Mouse (Mus musculus) C2C12 (cell line): Measurements from ENCODE around the gene Ap3b1. TPM values are rescaled to one million over a fixed set of nuclear protein-coding genes. Genes with fewer than 3 reads are reported as not detected.

Experiments used
- H3K27me3 ChIP-seq: one replicate; pipeline ENCODE4 v1.6.1; 2011; ENCODE audit not compliant: control insufficient read depth, insufficient read depth, insufficient read length
- H3K36me3 ChIP-seq: one replicate; pipeline ENCODE4 v1.6.1; 2011; ENCODE audit not compliant: control insufficient read depth, insufficient read depth
- H3K4me3 ChIP-seq: one replicate; pipeline ENCODE4 v1.5.1; 2011; ENCODE audit warnings: mild to moderate bottlenecking, control low read depth; ENCODE audit not compliant: poor library complexity, insufficient read depth, severe bottlenecking
- H3K79me2 ChIP-seq: one replicate; pipeline ENCODE4 v1.6.1; 2011; ENCODE audit not compliant: control insufficient read depth, insufficient read depth
- H3K79me3 ChIP-seq: one replicate; pipeline ENCODE4 v1.6.1; 2011; ENCODE audit warnings: low read depth, control low read depth
- H3ac ChIP-seq: one replicate; pipeline ENCODE3; 2011; ENCODE audit warnings: low read depth; ENCODE audit not compliant: control insufficient read depth, insufficient read length
- CEBPB ChIP-seq: IDR thresholded peaks from one replicate; pipeline ENCODE4 v1.6.1; 2011; ENCODE audit warnings: low read depth, mild to moderate bottlenecking, control low read depth, moderate library complexity
- CTCF ChIP-seq: IDR thresholded peaks from one replicate; pipeline ENCODE4 v1.5.1; 2011; ENCODE audit not compliant: control insufficient read depth, insufficient read depth, insufficient read length
- FOSL1 ChIP-seq: IDR thresholded peaks from one replicate; pipeline ENCODE4 v1.8.0; 2011; ENCODE audit warnings: mild to moderate bottlenecking, low read length; ENCODE audit not compliant: poor library complexity, insufficient read depth, severe bottlenecking
- MAX ChIP-seq: IDR thresholded peaks from one replicate; pipeline ENCODE4 v1.6.1; 2011; ENCODE audit warnings: mild to moderate bottlenecking, control low read depth
- MYOD1 ChIP-seq: IDR thresholded peaks from one replicate; pipeline ENCODE4 v1.6.1; 2011; ENCODE audit warnings: low read depth; ENCODE audit not compliant: control insufficient read depth, insufficient read length
- MYOG ChIP-seq: IDR thresholded peaks from one replicate; pipeline ENCODE4 v1.6.1; 2011; ENCODE audit not compliant: control insufficient read depth, insufficient read length; ENCODE audit errors: extremely low read depth
- USF1 ChIP-seq: IDR thresholded peaks from one replicate; pipeline ENCODE4 v1.6.1; 2011; ENCODE audit warnings: low read depth, mild to moderate bottlenecking, control low read depth, moderate library complexity
- polyA plus RNA-seq: library from polyadenylated mRNA; unstranded; fragments of >200 nt; fragmentation: generic; extraction: Trizol; gene quantifications from one replicate; pipeline ENCODE4 v1.2.1, GENCODE M21; 2012; ENCODE audit warnings: missing spikeins

The Ap3b1 gene
- polyA plus RNA-seq, 1 experiment: 21.2 TPM

GRCm38 (mm10) chr13:94447003-94447402 lies 88.2 kb downstream of the Ap3b1 start:
- no peaks in the 10 kb centered on the region for H3K27me3 ChIP-seq
- H3K79me3 ChIP-seq: no peaks in the 10 kb centered on the region
- H3ac ChIP-seq: no peak overlapping the region
- H3K4me3 ChIP-seq: no peak overlapping the region
- no peaks in the 10 kb centered on the region for H3K79me2 ChIP-seq
- TF ChIP-seq MYOD1 (no peak), MYOG (no peak)
- peaks cover 29% of the 10 kb centered on the region for H3K36me3 ChIP-seq

GRCm38 (mm10) chr13:94449593-94449992 lies 90.8 kb downstream of the Ap3b1 start:
- no peak for TF ChIP-seq MYOG
- no peak for TF ChIP-seq CTCF
- TF ChIP-seq USF1: no peak
- TF ChIP-seq FOSL1: no peak
- no peak for TF ChIP-seq MAX
- no peak for TF ChIP-seq MYOD1
- H3K36me3 ChIP-seq: peaks cover 23% of the 10 kb centered on the region
- no peaks in the 10 kb centered on the region for H3K79me3 ChIP-seq
- no peaks in the 10 kb centered on the region for H3K27me3 ChIP-seq
- H3ac ChIP-seq: no peak overlapping the region
- no peak overlapping the region for H3K4me3 ChIP-seq
- H3K79me2 ChIP-seq: no peaks in the 10 kb centered on the region

GRCm38 (mm10) chr13:94451229-94451628 lies 92.5 kb downstream of the Ap3b1 start:
- H3K27me3 ChIP-seq: no peaks in the 10 kb centered on the region
- no peak for TF ChIP-seq MAX
- H3K36me3 ChIP-seq: peaks cover 16% of the 10 kb centered on the region
- H3ac ChIP-seq: no peak overlapping the region
- H3K79me3 ChIP-seq: no peaks in the 10 kb centered on the region
- H3K4me3 ChIP-seq: no peak overlapping the region
- no peaks in the 10 kb centered on the region for H3K79me2 ChIP-seq

DNA sequence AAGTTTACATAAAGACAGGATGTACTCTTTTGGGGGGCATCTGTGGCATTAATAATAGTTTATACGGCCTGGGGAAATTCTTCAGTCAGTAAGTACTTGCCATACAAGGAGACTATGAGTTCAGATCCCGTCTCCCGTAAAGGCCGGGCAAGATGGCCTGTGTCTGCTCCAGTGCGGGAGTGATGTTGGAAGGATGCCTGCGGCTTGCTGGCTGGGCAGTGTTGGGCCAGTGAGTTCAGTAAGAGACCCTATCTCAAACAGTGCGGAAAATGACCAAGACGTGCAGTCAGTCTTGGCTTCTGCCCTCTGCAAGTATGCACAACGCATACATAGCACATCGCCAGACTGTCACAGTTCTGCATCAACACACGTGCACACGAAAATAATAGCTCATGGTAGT lies 95.4 kb downstream of the Ap3b1 start:
- no peaks in the 10 kb centered on the region for H3K79me2 ChIP-seq
- peaks cover 15% of the 10 kb centered on the region for H3K36me3 ChIP-seq
- H3K79me3 ChIP-seq: no peaks in the 10 kb centered on the region
- H3ac ChIP-seq: no peak overlapping the region
- no peaks in the 10 kb centered on the region for H3K27me3 ChIP-seq
- H3K4me3 ChIP-seq: no peak overlapping the region
- TF ChIP-seq MYOD1: no peak
- TF ChIP-seq CEBPB: no peak
- TF ChIP-seq USF1: no peak
- TF ChIP-seq FOSL1: no peak
- no peak for TF ChIP-seq CTCF
- TF ChIP-seq MAX: no peak
- no peak for TF ChIP-seq MYOG

- TF ChIP-seq USF1: no peak
- TF ChIP-seq CEBPB: no peak
- TF ChIP-seq FOSL1: no peak
- no peak for TF ChIP-seq CTCF
- no peak for TF ChIP-seq MYOG
- no peak for TF ChIP-seq MYOD1
- TF ChIP-seq MAX: no peak
- no peak overlapping the region for H3ac ChIP-seq
- no peak overlapping the region for H3K4me3 ChIP-seq
- H3K36me3 ChIP-seq: peaks cover 12% of the 10 kb centered on the region
- no peaks in the 10 kb centered on the region for H3K79me2 ChIP-seq
- H3K27me3 ChIP-seq: no peaks in the 10 kb centered on the region
- no peaks in the 10 kb centered on the region for H3K79me3 ChIP-seq
Observed at GRCm38 (mm10) chr13:94459143-94459542, 100.4 kb downstream of the Ap3b1 start.

DNA sequence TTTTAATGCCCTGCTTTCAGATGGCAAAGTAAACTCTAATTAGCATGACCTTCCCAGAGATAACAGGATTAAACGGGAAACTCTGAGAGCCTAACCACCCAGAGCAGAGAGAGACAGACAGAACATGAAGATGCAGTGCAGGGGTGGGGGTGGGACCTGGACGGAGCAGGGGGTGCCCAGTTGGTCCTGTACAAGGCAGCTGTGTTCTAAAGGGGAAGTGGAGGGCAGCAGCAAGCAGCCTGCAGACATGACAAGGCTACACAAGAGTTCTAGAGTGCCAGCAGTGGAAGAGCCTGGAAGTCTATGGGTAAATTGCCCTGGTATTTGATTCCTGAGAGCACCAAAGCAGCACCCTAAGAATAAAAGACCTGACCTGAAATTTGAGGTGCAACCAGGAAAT lies 105.5 kb downstream of the Ap3b1 start:
- Histone ChIP-seq H3K4me3 (no peak overlapping the region), H3K27me3 (no peaks in the 10 kb centered on the region), H3ac (no peak overlapping the region), H3K79me3 (no peaks in the 10 kb centered on the region), H3K79me2 (no peaks in the 10 kb centered on the region), H3K36me3 (peaks cover 11% of the 10 kb centered on the region)
- TF ChIP-seq MAX (no peak), MYOD1 (no peak), USF1 (no peak)

GRCm38 (mm10) chr13:94468551-94468950 lies 109.8 kb downstream of the Ap3b1 start:
- TF ChIP-seq MYOG (no peak), CTCF (no peak), CEBPB (no peak), MAX (no peak), MYOD1 (no peak), FOSL1 (no peak), USF1 (no peak)

More at GRCm38 (mm10) chr13:94468551-94468950, 109.8 kb downstream of the Ap3b1 start:
- Histone ChIP-seq H3K79me2 (no peaks in the 10 kb centered on the region), H3ac (no peak overlapping the region), H3K4me3 (no peak overlapping the region), H3K36me3 (peaks cover 18% of the 10 kb centered on the region), H3K79me3 (no peaks in the 10 kb centered on the region), H3K27me3 (no peaks in the 10 kb centered on the region)
